Mouse (Mus musculus): ENCODE measurements around the gene Kcnk1. TPM values are rescaled to one million over a fixed set of nuclear protein-coding genes. Genes with fewer than 3 reads are reported as not detected.

The Kcnk1 gene
- total RNA-seq (2017): not detected in 2 replicates

DNA sequence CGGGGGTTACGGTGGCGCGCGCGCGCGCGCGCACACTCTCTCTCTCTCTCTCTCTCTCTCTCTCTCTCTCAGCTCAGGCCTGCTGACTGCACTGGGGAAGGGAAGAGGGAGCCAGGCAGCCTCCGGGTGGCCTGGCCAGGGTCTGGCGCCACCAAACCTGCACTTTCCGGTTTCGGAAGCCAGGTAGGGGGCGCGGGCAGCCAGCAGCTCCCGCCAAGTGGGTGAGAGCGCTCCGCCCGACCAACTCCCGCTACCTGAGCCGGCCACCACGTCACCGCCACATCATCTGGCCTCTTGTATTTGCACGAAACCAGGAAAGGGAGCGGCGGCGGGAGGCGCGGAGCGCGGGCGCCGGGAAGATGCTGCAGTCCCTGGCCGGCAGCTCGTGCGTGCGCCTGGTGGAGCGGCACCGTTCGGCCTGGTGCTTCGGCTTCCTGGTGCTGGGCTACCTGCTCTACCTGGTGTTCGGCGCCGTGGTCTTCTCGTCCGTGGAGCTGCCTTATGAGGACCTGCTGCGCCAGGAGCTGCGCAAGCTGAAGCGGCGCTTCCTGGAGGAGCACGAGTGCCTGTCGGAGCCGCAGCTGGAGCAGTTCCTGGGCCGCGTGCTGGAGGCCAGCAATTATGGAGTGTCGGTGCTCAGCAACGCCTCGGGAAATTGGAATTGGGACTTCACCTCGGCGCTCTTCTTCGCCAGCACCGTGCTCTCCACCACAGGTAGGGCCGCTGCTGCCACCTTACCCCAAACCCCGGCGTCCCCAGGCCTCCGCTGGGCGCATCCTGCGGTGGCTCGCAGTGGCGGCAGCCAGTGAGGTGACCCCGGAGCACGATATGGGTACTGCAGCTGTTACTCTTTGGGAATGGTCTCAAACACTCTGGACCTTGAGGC is at the start of gene Kcnk1:
TSS of gene Kcnk1 (plus strand) at position 70 of the 886 bp plus-strand sequence.
- no peak for ATAC-seq (replicated peaks; ENCODE audit: low read depth, poor library complexity, severe bottlenecking)

DNA sequence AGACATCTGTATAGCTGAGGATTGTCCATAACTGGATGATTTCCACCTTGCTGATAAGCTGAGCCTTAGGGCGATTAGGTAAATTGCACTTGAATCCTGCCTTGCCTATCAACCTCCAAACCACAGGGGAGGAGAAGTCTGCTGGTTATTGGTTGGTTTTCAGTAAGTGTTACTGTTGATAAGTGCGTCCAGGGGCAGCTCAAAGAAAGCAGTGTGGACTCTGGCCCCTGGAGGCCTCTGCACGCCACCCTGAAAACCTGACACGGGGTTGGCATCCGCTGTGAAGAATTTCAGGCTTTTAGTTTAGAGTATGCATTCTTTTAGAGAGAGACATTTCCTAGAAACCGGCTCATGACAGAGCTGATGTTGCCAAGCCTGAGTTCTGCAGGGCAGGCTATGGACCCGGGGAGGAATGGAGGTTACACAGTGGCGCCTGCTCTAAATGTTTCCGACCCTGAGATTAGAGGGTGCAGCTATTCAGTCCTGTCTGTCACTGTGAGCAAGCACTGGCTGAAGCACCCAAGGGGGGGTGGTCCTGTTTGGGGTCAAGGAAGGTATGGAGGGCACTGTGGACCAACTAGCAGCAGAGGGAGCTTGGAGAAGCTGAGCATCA is 46.2 kb upstream of the Kcnk1 start:
- ATAC-seq (replicated peaks; ENCODE audit: low read depth, poor library complexity, severe bottlenecking): no peak

DNA sequence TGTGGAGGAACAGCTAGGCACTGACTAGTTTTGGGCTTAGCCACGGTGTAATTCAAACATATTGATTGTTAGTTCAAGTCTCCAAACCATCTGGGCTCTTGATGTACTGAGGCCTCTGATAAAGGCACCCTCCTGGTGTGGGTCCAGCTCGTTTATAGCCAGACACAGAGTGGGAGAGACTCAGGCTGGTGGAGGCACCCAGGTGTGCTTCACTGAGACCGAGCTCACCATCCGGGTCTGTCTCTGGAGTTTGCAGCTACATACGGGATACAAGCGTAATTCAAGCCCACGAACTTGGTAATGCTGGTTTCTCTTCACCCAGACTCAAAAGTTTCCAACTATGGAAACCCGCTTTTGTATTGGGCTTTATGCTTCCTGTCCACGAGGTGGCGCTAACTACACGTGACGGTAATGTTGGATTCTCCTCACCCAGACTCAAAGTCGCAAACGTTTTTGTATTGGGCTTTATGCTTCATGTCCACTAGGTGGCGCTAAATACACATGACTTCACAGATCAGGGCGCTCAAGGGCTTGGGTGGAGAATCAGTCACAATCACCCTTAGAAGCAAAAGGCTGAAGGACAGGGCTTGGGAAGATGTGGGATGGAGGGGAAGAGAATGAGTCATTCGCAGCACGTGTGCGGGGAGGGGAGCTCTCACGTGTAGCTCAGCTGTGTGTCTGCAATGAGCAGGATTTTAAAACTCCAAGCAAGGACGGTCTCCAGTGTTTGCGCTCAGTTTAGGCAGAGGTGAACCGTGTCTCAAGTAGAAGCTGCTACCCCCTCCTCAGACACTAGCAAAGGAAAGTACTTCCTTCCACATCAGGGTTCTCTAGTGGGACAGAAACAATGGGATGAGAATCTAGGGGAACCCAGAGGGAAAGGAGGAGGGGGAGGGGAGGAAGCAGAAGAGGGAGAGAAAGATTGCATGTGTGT is 44.7 kb upstream of the Kcnk1 start:
- ATAC-seq (replicated peaks; ENCODE audit: low read depth, poor library complexity, severe bottlenecking): peak; percentile 99

DNA sequence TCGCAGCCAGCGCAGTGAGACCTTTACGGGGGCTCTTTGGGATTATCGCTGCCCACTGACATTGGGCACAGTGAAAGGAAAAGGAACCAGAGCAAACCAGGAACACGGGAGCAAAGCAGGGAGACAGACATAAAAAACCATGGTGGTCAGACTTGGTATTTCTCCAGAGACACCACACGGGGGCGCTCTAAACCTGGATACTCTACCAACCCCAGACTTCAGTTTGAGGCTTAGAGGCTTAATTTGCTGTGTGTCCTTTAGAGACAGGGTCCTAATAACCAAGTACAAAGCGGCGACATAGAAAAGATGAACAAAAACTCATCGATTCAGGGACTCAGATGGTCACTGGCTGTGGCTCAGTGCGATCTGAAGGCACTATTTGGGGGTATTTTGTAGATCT is 39.3 kb upstream of the Kcnk1 start:
- peak; percentile 58; the same call in 1 of the 2 replicates for ATAC-seq (replicated peaks; ENCODE audit: low read depth, poor library complexity, severe bottlenecking)

DNA sequence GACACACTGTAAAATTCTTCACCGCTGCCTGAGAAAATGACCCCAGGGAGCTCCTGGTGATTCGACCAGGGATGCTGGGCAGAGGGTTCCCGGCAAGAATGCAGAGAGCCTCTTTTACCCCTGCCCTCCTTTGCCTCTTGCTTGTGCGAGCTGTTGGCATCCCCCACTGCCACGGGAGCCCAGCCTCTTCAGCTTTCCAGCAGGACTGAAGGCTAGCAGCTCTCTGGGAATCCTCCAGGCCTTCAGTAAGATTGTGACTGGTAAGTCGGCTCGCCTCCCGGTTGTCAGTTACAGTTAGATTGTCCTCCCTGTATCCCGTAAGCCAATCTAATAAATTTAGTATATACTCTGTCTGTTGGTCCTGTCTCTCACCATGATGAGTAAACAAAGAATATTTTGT is 38.2 kb upstream of the Kcnk1 start:
- ATAC-seq (replicated peaks; ENCODE audit: low read depth, poor library complexity, severe bottlenecking): no peak

DNA sequence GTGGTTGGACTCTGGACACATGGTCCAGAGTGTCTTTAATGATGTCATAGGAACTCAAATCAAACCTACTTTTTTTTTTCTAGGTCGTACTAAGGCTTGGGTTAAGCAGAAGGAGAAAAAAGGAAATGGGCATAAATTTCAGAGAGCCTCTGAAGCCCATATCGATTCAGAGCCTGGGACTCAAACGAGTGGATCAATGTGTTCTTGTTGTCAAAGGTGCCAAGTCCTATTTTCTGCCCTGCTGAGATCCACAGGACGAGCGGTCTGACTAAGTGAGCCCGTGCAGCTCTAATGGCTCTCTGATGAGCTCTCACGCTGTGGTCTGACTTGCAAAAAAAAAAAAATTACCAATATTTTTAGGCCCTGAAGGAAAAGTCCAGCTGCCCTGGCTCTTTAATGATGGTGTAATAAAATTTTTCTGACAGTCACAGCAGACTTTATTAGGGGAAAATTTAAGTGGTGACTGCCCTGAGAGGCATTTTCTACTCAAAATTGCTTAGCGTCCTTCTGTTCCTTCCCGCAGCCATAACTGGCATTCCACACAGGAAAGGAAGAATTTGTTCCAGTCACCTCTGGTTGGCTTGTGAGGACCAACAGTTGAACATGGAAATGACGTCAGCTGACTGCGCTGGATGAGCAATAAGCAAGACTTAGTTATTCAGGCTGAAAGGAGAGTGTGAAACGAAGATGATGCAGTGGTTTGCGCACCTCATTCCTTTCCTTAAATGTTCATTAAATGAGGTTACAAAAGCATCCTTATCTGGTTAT is 37.6 kb upstream of the Kcnk1 start:
- ATAC-seq (replicated peaks; ENCODE audit: low read depth, poor library complexity, severe bottlenecking): no peak

DNA sequence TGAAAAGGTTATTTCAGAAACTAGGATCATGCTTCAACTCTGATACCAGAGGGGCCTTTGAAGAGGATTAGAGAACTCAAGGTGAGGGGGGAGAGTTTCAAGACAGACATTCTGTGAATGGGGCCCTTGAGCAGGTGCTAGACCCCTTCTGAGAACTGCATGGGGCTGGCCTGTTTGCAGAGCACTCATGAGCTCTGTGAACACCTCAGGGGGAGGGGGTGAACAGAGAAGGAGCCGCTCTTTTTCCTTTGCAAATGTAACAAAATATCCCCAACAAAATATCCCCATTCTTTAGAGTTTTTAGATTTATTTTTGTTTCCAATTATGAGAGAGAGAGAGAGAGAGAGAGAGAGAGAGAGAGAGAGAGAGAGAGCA is 37.0 kb upstream of the Kcnk1 start:
- no peak for ATAC-seq (replicated peaks; ENCODE audit: low read depth, poor library complexity, severe bottlenecking)

DNA sequence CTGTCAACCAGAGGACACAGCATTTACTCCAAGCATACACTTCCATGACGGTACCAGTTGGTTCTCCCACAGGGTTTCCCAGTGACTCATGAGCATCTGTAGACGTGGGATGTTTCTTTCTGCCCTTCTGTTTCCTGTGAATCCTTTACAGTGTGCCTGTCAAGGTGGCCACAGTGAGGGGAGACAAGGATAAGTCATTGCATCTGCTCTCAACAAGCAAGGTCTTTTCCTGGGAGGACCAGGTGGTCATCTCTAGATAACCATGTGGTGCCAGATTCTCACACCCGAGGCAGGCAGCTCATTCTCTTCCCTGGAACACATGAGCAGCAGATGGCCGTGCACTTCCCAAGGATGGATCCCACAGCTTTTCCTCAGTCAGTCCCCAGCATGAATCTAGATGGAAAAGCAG is 35.6 kb upstream of the Kcnk1 start:
- no peak for ATAC-seq (replicated peaks; ENCODE audit: low read depth, poor library complexity, severe bottlenecking)

DNA sequence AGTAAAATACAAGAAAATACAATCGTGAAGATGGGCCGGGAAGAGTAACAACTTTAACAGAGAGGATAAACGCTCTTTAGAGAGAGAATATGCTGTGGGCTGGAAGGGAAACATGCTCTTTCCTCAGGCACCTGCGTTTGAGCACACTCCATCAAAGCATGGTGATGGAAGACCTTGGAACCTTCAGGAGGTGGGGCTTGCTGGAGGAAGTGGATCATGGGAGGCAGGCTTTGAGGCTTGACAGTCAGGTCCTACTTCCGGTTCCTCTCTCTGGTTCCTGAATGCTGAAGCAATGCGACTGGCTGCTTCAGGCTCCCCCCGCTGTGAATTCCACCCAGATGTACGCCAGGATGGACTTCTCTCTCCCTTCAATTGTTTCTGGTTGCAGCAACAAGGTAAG is 34.9 kb upstream of the Kcnk1 start:
- ATAC-seq (replicated peaks; ENCODE audit: low read depth, poor library complexity, severe bottlenecking): no peak

DNA sequence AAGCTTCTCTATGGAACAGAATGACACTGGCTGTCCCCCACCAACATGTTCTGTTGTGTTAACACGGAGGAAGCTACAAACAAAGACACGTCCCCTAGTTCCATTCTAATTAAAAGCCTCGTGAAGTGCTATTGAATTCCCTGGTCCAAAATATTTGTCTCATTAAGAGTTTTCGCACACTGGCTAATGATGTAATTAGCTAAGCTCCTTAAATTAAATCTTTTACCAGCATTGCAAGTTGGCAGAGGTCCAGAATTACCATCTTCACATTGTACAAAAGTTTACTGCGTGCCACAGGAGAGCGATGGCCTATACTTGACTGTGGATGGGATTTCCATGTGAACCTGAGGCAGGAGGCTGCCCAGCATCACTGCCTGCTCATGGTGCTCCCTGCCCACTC is 33.2 kb upstream of the Kcnk1 start:
- ATAC-seq (replicated peaks; ENCODE audit: low read depth, poor library complexity, severe bottlenecking): no peak

DNA sequence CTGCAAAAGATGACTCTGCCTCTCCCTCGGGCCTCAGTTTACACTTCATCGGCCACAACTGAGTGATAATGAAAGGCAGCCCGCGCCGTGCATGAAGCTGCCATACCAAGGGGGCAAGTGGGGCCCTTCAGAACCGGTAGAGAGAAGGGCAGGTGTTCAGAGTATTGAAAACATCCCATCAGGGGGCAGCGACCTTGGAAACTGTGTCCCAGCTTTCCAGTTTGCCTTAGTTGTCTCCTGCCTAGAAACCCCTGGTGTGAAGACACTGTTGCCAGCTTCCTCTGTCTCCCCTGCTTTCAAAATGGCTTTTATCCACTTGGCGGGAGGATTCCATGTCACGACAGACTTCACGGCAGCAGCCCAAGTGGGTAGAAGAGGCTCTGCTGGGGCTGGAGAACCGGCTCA is 31.2 kb upstream of the Kcnk1 start:
- ATAC-seq (replicated peaks; ENCODE audit: low read depth, poor library complexity, severe bottlenecking): no peak

DNA sequence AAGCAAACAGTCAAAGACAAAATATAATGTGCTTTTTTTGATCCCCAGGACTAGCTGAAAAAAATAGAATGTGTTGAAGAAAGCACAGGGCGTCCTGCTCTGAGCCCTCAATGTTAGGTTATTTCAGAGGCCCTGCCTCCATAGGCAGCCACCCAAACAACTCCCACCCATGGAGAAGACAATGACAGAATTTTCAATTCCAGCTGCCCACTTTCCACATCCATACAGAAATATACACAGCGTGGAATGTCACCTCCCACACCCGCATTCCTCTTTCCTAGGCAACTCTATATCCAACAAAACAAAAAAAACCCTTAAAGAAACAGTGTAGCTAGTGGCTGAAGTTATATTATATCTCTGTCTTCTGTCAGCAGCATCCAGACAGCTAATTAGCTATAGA is 23.6 kb upstream of the Kcnk1 start:
- no peak for ATAC-seq (replicated peaks; ENCODE audit: low read depth, poor library complexity, severe bottlenecking)

DNA sequence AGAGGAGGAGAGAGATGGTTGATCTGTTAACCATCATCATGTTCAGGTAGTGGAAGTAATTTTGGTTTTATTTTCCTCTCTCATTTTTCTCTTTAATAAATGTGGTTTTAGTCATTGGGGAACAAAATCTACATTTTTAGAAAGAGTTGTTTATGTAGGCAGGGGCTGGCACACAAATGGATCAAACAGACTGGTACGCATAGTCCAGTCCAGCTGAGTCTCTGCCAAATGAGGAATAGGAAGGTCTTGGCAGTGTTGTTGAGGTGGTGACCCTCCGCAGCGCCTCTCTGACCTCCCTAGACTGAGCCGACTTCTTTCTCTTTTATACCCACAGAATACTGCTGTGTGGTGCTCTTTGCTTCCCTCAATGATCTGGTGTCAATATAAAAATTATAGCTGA is 19.0 kb upstream of the Kcnk1 start:
- ATAC-seq (replicated peaks; ENCODE audit: low read depth, poor library complexity, severe bottlenecking): no peak

DNA sequence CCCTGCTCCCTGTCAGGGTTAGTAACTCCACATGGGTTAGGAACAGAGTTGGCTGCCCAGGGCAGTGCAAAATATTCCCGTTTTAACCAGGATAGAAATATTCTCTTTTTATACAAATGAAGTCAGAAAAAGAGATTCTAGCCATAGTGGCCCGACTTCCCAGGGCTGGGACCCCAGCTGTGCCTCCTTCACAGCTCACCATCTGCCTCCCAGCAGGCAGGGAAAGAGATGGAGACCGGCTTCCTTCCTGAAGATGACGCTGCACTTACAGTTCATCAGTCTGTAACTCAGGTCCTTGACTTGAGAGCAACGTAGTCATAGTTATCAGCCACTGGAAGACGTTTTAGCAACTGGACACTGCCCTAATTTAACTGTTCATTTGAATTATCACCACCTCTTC is 14.1 kb upstream of the Kcnk1 start:
- ATAC-seq (replicated peaks; ENCODE audit: low read depth, poor library complexity, severe bottlenecking): no peak

DNA sequence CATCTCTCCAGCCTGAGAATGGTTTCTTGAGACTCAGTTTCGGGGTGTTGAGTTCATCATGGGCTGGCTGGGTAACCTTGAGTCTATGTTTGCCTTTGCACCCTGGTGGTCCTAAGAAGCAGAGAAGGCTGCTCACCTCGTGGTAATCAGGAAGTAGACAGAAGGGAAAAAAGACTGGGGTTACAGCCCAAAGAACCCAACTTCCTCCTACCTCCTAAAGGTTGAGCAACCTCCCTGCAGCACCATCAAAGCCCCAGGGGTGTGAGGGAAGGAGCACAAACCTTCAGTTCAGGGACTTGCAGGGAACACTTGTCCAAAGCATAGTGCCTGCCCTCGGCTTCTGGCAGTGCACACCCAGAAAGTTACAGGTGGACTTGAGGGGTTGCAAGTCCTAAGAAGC is 11.5 kb upstream of the Kcnk1 start:
- ATAC-seq (replicated peaks; ENCODE audit: low read depth, poor library complexity, severe bottlenecking): peak; percentile 76

DNA sequence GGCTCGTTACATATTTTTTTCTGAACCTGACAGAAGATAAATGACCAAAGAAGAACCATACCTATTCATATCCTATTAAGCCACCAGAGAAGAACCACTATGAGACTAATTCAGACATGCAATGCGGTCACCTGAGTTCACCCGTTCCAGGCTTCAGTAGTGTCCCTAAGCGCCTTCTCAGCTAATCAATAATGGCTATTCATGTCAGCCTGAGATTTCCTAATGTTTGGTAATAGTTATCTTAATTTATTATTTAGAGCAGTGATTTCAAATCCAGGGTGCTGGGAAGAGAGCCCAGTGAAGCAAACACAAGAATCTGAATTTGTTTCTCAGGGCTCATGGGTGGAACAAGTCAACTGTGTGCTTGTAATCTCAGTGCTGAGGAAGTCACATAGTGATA is 10.8 kb upstream of the Kcnk1 start:
- ATAC-seq (replicated peaks; ENCODE audit: low read depth, poor library complexity, severe bottlenecking): no peak

DNA sequence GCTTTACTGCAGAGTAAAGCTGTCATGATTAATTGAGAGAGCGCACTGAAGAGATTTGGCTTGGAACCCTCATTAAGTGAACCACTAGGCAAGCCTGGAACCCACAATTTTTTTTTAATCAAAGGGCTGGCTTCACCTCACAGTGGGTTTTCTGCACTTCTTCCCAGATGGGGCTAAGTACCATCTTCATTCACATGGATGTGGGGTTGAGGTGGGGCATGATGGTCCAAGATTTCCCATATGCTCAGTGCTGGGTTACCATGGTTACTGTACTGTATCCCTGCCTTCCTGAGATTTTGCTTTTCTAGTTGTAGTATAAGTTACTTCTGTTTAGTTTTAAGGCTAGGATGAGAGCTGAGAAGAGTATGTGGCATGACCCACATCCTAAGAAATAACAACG is 9.6 kb upstream of the Kcnk1 start:
- ATAC-seq (replicated peaks; ENCODE audit: low read depth, poor library complexity, severe bottlenecking): no peak

DNA sequence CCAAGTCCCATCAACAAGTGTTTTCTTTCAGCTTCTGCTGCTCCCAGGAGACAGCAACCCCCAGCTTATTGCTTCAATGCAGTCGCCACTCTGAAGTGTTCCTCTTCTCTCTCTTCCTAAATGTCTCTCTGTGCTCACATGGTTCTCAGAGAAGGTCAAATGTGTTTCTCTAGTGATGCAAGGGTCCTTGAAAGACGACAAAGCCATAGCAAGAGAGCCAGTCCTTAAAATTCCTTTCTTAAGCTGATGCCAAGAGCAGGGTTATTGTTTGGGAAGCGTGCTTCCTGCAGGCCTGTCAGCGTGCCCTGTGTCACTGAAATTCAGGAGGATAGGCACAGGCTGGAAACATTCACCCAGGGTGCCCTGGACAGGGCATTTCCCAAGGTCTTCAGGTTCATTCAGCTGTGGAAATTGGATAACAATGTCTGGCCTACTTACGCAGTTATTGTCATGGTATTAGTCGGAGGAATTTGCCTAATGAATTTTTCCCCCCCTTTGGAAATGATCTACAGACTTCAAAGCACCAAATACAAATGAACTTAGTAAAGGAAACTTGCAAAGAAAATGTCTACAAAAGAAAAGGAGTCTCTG is 7.9 kb upstream of the Kcnk1 start:
- no peak for ATAC-seq (replicated peaks; ENCODE audit: low read depth, poor library complexity, severe bottlenecking)

DNA sequence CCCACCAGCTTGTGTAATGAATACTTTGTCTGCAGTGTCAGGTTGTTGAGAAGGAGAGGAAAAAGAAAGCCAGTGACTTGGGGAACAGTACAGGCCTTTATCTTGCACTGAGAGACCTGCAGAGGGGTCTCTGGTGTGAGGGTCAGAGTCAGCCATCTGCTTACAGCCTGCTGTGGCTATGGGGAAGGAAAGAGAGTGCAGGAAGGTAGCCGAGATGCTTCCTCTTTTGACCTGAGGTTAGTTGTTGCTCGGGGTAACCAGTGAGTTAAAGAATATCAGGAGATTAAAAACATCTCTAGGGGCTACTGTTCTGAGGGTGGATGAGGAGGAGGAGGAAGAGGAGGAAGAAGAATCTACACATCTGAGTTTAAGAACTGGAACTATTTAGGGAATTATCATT is 7.0 kb upstream of the Kcnk1 start:
- ATAC-seq (replicated peaks; ENCODE audit: low read depth, poor library complexity, severe bottlenecking): peak; percentile 83

DNA sequence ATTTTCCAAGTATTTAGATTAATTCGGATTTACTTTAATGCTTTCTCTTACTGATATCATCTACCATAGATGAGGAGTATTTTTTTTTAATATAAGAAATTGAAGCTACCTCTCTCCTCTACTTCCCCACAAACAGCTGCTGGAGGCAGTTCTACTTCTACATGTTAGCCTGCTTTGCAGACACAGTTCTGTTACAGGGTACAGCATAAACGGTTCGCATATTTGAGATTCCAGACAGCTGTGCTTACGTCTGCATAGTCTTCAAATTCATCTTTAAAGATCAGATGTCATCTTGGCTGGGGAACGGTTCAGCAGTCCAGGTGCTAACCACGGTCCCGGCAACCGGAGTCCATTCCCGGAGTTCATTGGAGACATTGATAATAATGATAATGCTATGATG is 1.3 kb upstream of the Kcnk1 start:
- ATAC-seq (replicated peaks; ENCODE audit: low read depth, poor library complexity, severe bottlenecking): no peak

Measured in common myeloid progenitor, adult 5-6 weeks (primary cell).